Mouse (Mus musculus) MEL (cell line): ENCODE results near the gene Emc3. TPM values are rescaled to one million over a fixed set of nuclear protein-coding genes. Genes with fewer than 3 reads are reported as not detected.

Experiments
- DNase-seq: peaks from one replicate; pipeline ENCODE4 v3.0.0; 2011; ENCODE audit warnings: low read depth, low spot score
- H3K27ac ChIP-seq: 2 replicates; pipeline ENCODE4 v1.5.1; 2012; ENCODE audit warnings: low read depth, mild to moderate bottlenecking, control low read depth, low read length, moderate library complexity; ENCODE audit not compliant: control insufficient read depth
- H3K27me3 ChIP-seq, 2 experiments: fragments of 150-350 bp in 1 of 2; sonication (generic) in 1 of 2; 2 replicates each; pipeline ENCODE4 v1.6.1; 2012; ENCODE audit warnings: low read length in 2 of 2, mild to moderate bottlenecking in 2 of 2, improper control_type of control experiment in 1 of 2, moderate library complexity in 1 of 2; ENCODE audit not compliant: insufficient read depth in 2 of 2, control insufficient read depth in 1 of 2
- H3K36me3 ChIP-seq, 2 experiments: 2 replicates each; pipeline ENCODE4 v1.6.1; 2012 to 2014; ENCODE audit warnings: low read length in 2 of 2, improper control_type of control experiment in 1 of 2, inconsistent platforms in 1 of 2, mild to moderate bottlenecking in 1 of 2; ENCODE audit not compliant: insufficient read depth in 2 of 2, control insufficient read depth in 1 of 2
- H3K4me1 ChIP-seq, 2 experiments: fragments of 150-350 bp in 1 of 2; sonication (generic) in 1 of 2; 2 replicates each; pipeline ENCODE4 v1.6.1; 2012; ENCODE audit warnings: low read length in 2 of 2, improper control_type of control experiment in 1 of 2, mild to moderate bottlenecking in 1 of 2; ENCODE audit not compliant: insufficient read depth in 2 of 2, control insufficient read depth in 1 of 2
- H3K4me3 ChIP-seq, 2 experiments: fragments of 150-350 bp in 1 of 2; sonication (generic) in 1 of 2; 2 replicates each; pipeline ENCODE4 v1.5.1; 2012; ENCODE audit warnings: low read depth in 2 of 2, low read length in 2 of 2, mild to moderate bottlenecking in 2 of 2, moderate library complexity in 2 of 2, control low read depth in 1 of 2, improper control_type of control experiment in 1 of 2; ENCODE audit not compliant: control insufficient read depth in 1 of 2, insufficient read depth in 1 of 2
- H3K79me2 ChIP-seq: 2 replicates; pipeline ENCODE4 v1.6.1; 2012; ENCODE audit warnings: mild to moderate bottlenecking, low read length, moderate library complexity; ENCODE audit not compliant: control insufficient read depth, poor library complexity, insufficient read depth
- H3K9ac ChIP-seq: 2 replicates; pipeline ENCODE4 v1.6.1; 2012; ENCODE audit warnings: low read depth, mild to moderate bottlenecking, control low read depth, low read length, moderate library complexity; ENCODE audit not compliant: control insufficient read depth, poor library complexity, severe bottlenecking
- H3K9me3 ChIP-seq: fragments of 150-350 bp; sonication (generic); replicated peaks from 2 replicates; pipeline ENCODE4 v1.6.1; 2012; ENCODE audit warnings: mild to moderate bottlenecking, low read length, improper control_type of control experiment, moderate library complexity; ENCODE audit not compliant: insufficient read depth
- BHLHE40 ChIP-seq: IDR thresholded peaks from 2 replicates; pipeline ENCODE4 v1.6.1; 2012; ENCODE audit warnings: low read depth, mild to moderate bottlenecking, inconsistent platforms, low read length, improper control_type of control experiment, borderline replicate concordance
- CHD2 ChIP-seq: IDR thresholded peaks from 2 replicates; pipeline ENCODE4 v1.6.1; 2011; ENCODE audit warnings: low read length, improper control_type of control experiment
- ELF1 ChIP-seq: IDR thresholded peaks from 2 replicates; pipeline ENCODE4 v1.6.1; 2014; ENCODE audit warnings: low read depth, mild to moderate bottlenecking, inconsistent platforms, low read length, improper control_type of control experiment, moderate library complexity
- EP300 ChIP-seq, 2 experiments: IDR thresholded peaks; 2 replicates each; pipeline ENCODE4 v1.6.1; 2011; ENCODE audit warnings: improper control_type of control experiment in 2 of 2, low read length in 2 of 2, low read depth in 1 of 2, mild to moderate bottlenecking in 1 of 2
- ETS1 ChIP-seq: IDR thresholded peaks from 2 replicates; pipeline ENCODE4 v1.6.1; 2012; ENCODE audit warnings: low read depth, mild to moderate bottlenecking, inconsistent platforms, low read length, improper control_type of control experiment, moderate library complexity
- GABPA ChIP-seq: IDR thresholded peaks from 2 replicates; pipeline ENCODE4 v1.6.1; 2012; ENCODE audit warnings: low read depth, mild to moderate bottlenecking, inconsistent platforms, low read length, improper control_type of control experiment, moderate library complexity
- JUND ChIP-seq: IDR thresholded peaks from 2 replicates; pipeline ENCODE4 v1.6.1; 2011; ENCODE audit warnings: low read depth, mild to moderate bottlenecking, improper control_type of control experiment, low read length
- KAT2A ChIP-seq: conservative IDR thresholded peaks from 2 replicates; pipeline ENCODE4 v1.6.1; 2012; ENCODE audit warnings: low read depth, low read length, improper control_type of control experiment, inconsistent platforms
- MAFK ChIP-seq: IDR thresholded peaks from 2 replicates; pipeline ENCODE4 v1.6.1; 2011; ENCODE audit warnings: low read depth, mild to moderate bottlenecking, low read length, improper control_type of control experiment, borderline replicate concordance
- MAX ChIP-seq: IDR thresholded peaks from 2 replicates; pipeline ENCODE4 v1.6.1; 2011; ENCODE audit warnings: low read length, improper control_type of control experiment
- MAZ ChIP-seq: IDR thresholded peaks from 2 replicates; pipeline ENCODE4 v1.6.1; 2012; ENCODE audit warnings: low read depth, mild to moderate bottlenecking, inconsistent platforms, low read length, improper control_type of control experiment
- MXI1 ChIP-seq: IDR thresholded peaks from 2 replicates; pipeline ENCODE4 v1.6.1; 2011; ENCODE audit warnings: mild to moderate bottlenecking, low read depth, low read length, improper control_type of control experiment
- NRF1 ChIP-seq: IDR thresholded peaks from 2 replicates; pipeline ENCODE4 v1.6.1; 2014; ENCODE audit warnings: low read depth, mild to moderate bottlenecking, inconsistent platforms, low read length, improper control_type of control experiment, moderate library complexity; ENCODE audit not compliant: poor library complexity, insufficient read depth, severe bottlenecking
- SMC3 ChIP-seq: IDR thresholded peaks from 2 replicates; pipeline ENCODE4 v1.6.1; 2011; ENCODE audit warnings: low read depth, low read length, improper control_type of control experiment
- TBP ChIP-seq: IDR thresholded peaks from 2 replicates; pipeline ENCODE4 v1.8.0; 2011; ENCODE audit warnings: low read depth, low read length, improper control_type of control experiment
- TCF12 ChIP-seq: IDR thresholded peaks from 2 replicates; pipeline ENCODE4 v1.6.1; 2014; ENCODE audit warnings: low read depth, mild to moderate bottlenecking, inconsistent platforms, low read length, improper control_type of control experiment, moderate library complexity
- ZC3H11A ChIP-seq: IDR thresholded peaks from 2 replicates; pipeline ENCODE4 v1.6.1; 2012; ENCODE audit warnings: low read depth, mild to moderate bottlenecking, inconsistent platforms, low read length, improper control_type of control experiment
- ZMIZ1 ChIP-seq: IDR thresholded peaks from 2 replicates; pipeline ENCODE4 v1.6.1; 2012; ENCODE audit warnings: low read depth, mild to moderate bottlenecking, inconsistent platforms, low read length, improper control_type of control experiment, moderate library complexity
- polyA plus RNA-seq, 2 experiments: library from polyadenylated mRNA; stranded (reverse) in 1 of 2; unstranded in 1 of 2; fragments of >175 nt in 1 of 2; fragments of >200 nt in 1 of 2; gene quantifications; 2 replicates each; pipeline versions ENCODE4 v1.2.1 to v1.2.4; 2012; ENCODE audit warnings: low replicate concordance in 2 of 2, low read depth in 1 of 2; ENCODE audit not compliant: insufficient read length in 2 of 2, insufficient read depth in 1 of 2, missing spikeins in 1 of 2
- total RNA-seq: library from RNA; depleted of rRNA; stranded (reverse); fragments of 300-350 nt; gene quantifications from 2 replicates; pipeline ENCODE4 v1.2.3, GENCODE M21; 2012

The Emc3 gene
- total and polyA plus RNA-seq, 3 experiments = 62.3 to 172 (median 73.1) TPM

- Histone ChIP-seq H3K9me3 (no peaks in the 10 kb centered on the region), H3K4me1 (peaks cover 0 to 8% of the 10 kb centered on the region in 2 experiments; a peak in 1 of 4 replicates), H3K36me3 (0 out of 4 replicates have a peak, but pooled peaks cover 0 to 5% of the 10 kb centered on the region in 2 experiments), H3K27ac (no peak overlapping the region), H3K4me3 (no peak overlapping the region), H3K27me3 (peaks cover 2 to 4% of the 10 kb centered on the region in 2 experiments; a peak in 1 of 4 replicates), H3K79me2 (0 out of 2 replicates have a peak, but pooled peaks cover 2% of the 10 kb centered on the region), H3K9ac (no peak overlapping the region)
- no peak for DNase-seq
- TF ChIP-seq EP300 (IDR thresholded peaks at IDR 0.05; ENCODE audit: low read depth in 1 of 2, low read length in 2 of 2) = no peak
- TF ChIP-seq GABPA = no peak
- no peak for TF ChIP-seq CHD2
- no peak for TF ChIP-seq TBP
- no peak for TF ChIP-seq JUND
- TF ChIP-seq ELF1 = no peak
Measured at GRCm38 (mm10) chr6:113480555-113481373, 50.7 kb downstream of the Emc3 start.

DNA sequence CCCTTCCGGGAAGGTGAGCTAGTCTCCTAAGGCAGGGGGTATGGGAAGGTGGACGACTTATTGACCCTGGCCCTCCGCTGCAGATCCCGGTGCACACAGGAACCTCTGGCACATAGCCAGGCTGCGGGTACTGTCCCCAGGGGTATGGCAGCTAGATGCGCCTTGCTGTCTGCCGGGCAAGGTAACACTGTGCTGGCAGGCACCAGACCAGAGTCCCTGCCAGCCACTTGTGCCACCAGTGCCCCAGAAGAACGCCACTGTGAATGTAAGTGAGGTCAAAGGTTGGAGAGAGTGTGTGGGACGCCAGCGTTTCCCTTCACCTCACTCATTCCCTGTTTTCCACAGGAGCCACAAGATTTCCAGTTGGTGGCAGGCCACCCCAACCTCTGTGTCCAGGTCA is 52.5 kb downstream of the Emc3 start:
- H3K27me3 ChIP-seq = peaks cover 2 to 5% of the 10 kb centered on the region in 2 experiments; a peak in 1 of 4 replicates
- H3K4me3 ChIP-seq = no peak overlapping the region
- no peak overlapping the region for H3K9ac ChIP-seq
- 0 out of 2 replicates have a peak, but pooled peaks cover 2% of the 10 kb centered on the region for H3K79me2 ChIP-seq
- no peak overlapping the region for H3K27ac ChIP-seq
- no peaks in the 10 kb centered on the region for H3K36me3 ChIP-seq
- peaks cover 0 to 3% of the 10 kb centered on the region in 2 experiments; a peak in 2 of 4 replicates for H3K4me1 ChIP-seq
- TF ChIP-seq NRF1 = no peak
- TF ChIP-seq KAT2A = no peak
- TF ChIP-seq MAX = no peak
- TF ChIP-seq SMC3 = no peak
- TF ChIP-seq MXI1 = no peak
- TF ChIP-seq ZC3H11A = no peak
- TF ChIP-seq BHLHE40 = no peak
- TF ChIP-seq MAZ = no peak
- TF ChIP-seq ZMIZ1 = no peak
- no peak for TF ChIP-seq TCF12
- TF ChIP-seq MAFK = no peak
- no peak for TF ChIP-seq TBP
- no peak for TF ChIP-seq ETS1
- no peak for DNase-seq
- no peaks in the 10 kb centered on the region for H3K9me3 ChIP-seq
